Mouse (Mus musculus): Measurements from ENCODE around the gene St3gal4. TPM values are rescaled to one million over a fixed set of nuclear protein-coding genes. Genes with fewer than 3 reads are reported as not detected.

St3gal4 gene
- polyA plus RNA-seq, 1 experiment from 2014 or later: 11.7 TPM

- no peak overlapping the region for H3K9ac ChIP-seq (ENCODE audit: low read depth, low read length)
- H3K9me3 ChIP-seq (replicated peaks; ENCODE audit: low read length): no peaks in the 10 kb centered on the region
- ATAC-seq (replicated peaks; ENCODE audit: low FRiP score, low read depth) (no peak), DNase-seq (ENCODE audit: low spot score) (no peak)
- H3K4me3 ChIP-seq (replicated peaks; ENCODE audit: low read depth, low read length): no peak overlapping the region
- WGBS: 51% methylated on average over 2 of the region's 2 CpGs
- no peaks in the 10 kb centered on the region for H3K36me3 ChIP-seq (ENCODE audit: insufficient read depth, low read length)
- no peak for TF ChIP-seq CTCF (IDR thresholded peaks at IDR 0.05; ENCODE audit: low read depth)
- H3K27ac ChIP-seq: no peak overlapping the region
- H3K4me2 ChIP-seq (ENCODE audit: low read length): no peak overlapping the region
- no peaks in the 10 kb centered on the region for H3K4me1 ChIP-seq (replicated peaks; ENCODE audit: insufficient read depth, low read length)
- no peaks in the 10 kb centered on the region for H3K27me3 ChIP-seq (ENCODE audit: insufficient read depth, low read length)
Measured at GRCm38 (mm10) chr9:35061446-35061845, 57.6 kb downstream of the St3gal4 start.

- no peak overlapping the region for H3K9ac ChIP-seq (ENCODE audit: low read depth, low read length)
- H3K4me2 ChIP-seq (ENCODE audit: low read length): no peak overlapping the region
- no peaks in the 10 kb centered on the region for H3K9me3 ChIP-seq (replicated peaks; ENCODE audit: low read length)
- H3K4me1 ChIP-seq (replicated peaks; ENCODE audit: insufficient read depth, low read length): no peaks in the 10 kb centered on the region
- no peak overlapping the region for H3K4me3 ChIP-seq (replicated peaks; ENCODE audit: low read depth, low read length)
- WGBS: 88% methylated on average over 5 of the region's 5 CpGs
- ATAC-seq (replicated peaks; ENCODE audit: low FRiP score, low read depth) (no peak), DNase-seq (ENCODE audit: low spot score) (no peak)
- no peaks in the 10 kb centered on the region for H3K36me3 ChIP-seq (ENCODE audit: insufficient read depth, low read length)
- H3K27ac ChIP-seq: no peak overlapping the region
- H3K27me3 ChIP-seq (ENCODE audit: insufficient read depth, low read length): no peaks in the 10 kb centered on the region
- no peak for TF ChIP-seq CTCF (IDR thresholded peaks at IDR 0.05; ENCODE audit: low read depth)
Measured at GRCm38 (mm10) chr9:35059881-35060280, 59.2 kb downstream of the St3gal4 start.

- H3K9ac ChIP-seq (ENCODE audit: low read depth, low read length): no peak overlapping the region
- DNase-seq (ENCODE audit: low spot score) (no peak), ATAC-seq (replicated peaks; ENCODE audit: low FRiP score, low read depth) (no peak; the same call in 1 of the 2 replicates)
- no peak overlapping the region for H3K4me2 ChIP-seq (ENCODE audit: low read length)
- no peaks in the 10 kb centered on the region for H3K36me3 ChIP-seq (ENCODE audit: insufficient read depth, low read length)
- H3K27ac ChIP-seq: no peak overlapping the region
- WGBS: 91% methylated on average over 2 of the region's 2 CpGs
- no peak for TF ChIP-seq CTCF (IDR thresholded peaks at IDR 0.05; ENCODE audit: low read depth)
- H3K27me3 ChIP-seq (ENCODE audit: insufficient read depth, low read length): no peaks in the 10 kb centered on the region
- H3K9me3 ChIP-seq (replicated peaks; ENCODE audit: low read length): no peaks in the 10 kb centered on the region
- H3K4me3 ChIP-seq (replicated peaks; ENCODE audit: low read depth, low read length): no peak overlapping the region
- H3K4me1 ChIP-seq (replicated peaks; ENCODE audit: insufficient read depth, low read length): no peaks in the 10 kb centered on the region
Measured at GRCm38 (mm10) chr9:35058596-35059354, 60.3 kb downstream of the St3gal4 start.

- H3K27ac ChIP-seq: no peak overlapping the region
- WGBS: 81% methylated on average over 4 of the region's 4 CpGs
- H3K27me3 ChIP-seq (ENCODE audit: insufficient read depth, low read length): no peaks in the 10 kb centered on the region
- H3K4me3 ChIP-seq (replicated peaks; ENCODE audit: low read depth, low read length): no peak overlapping the region
- DNase-seq (ENCODE audit: low spot score) (no peak), ATAC-seq (replicated peaks; ENCODE audit: low FRiP score, low read depth) (no peak)
- no peak for TF ChIP-seq CTCF (IDR thresholded peaks at IDR 0.05; ENCODE audit: low read depth)
- H3K36me3 ChIP-seq (ENCODE audit: insufficient read depth, low read length): 0 out of 2 replicates have a peak, but pooled peaks cover 2% of the 10 kb centered on the region
- no peaks in the 10 kb centered on the region for H3K4me1 ChIP-seq (replicated peaks; ENCODE audit: insufficient read depth, low read length)
- no peak overlapping the region for H3K9ac ChIP-seq (ENCODE audit: low read depth, low read length)
- no peak overlapping the region for H3K4me2 ChIP-seq (ENCODE audit: low read length)
- no peaks in the 10 kb centered on the region for H3K9me3 ChIP-seq (replicated peaks; ENCODE audit: low read length)
Measured at GRCm38 (mm10) chr9:35058186-35058585, 60.9 kb downstream of the St3gal4 start.

GRCm38 (mm10) chr9:35057631-35058030 is 61.4 kb downstream of the St3gal4 start:
- Histone ChIP-seq H3K4me1 (replicated peaks; ENCODE audit: insufficient read depth, low read length) (no peaks in the 10 kb centered on the region), H3K27me3 (ENCODE audit: insufficient read depth, low read length) (no peaks in the 10 kb centered on the region), H3K9me3 (replicated peaks; ENCODE audit: low read length) (no peaks in the 10 kb centered on the region), H3K4me3 (replicated peaks; ENCODE audit: low read depth, low read length) (no peak overlapping the region), H3K9ac (ENCODE audit: low read depth, low read length) (no peak overlapping the region), H3K4me2 (ENCODE audit: low read length) (no peak overlapping the region), H3K27ac (no peak overlapping the region), H3K36me3 (ENCODE audit: insufficient read depth, low read length) (0 out of 2 replicates have a peak, but pooled peaks cover 6% of the 10 kb centered on the region)
- ATAC-seq (replicated peaks; ENCODE audit: low FRiP score, low read depth) (no peak), DNase-seq (ENCODE audit: low spot score) (no peak)
- TF ChIP-seq CTCF (IDR thresholded peaks at IDR 0.05; ENCODE audit: low read depth): no peak
- WGBS: 88% methylated on average over 6 of the region's 6 CpGs

GRCm38 (mm10) chr9:35056611-35057010 is 62.5 kb downstream of the St3gal4 start:
- Histone ChIP-seq H3K4me1 (replicated peaks; ENCODE audit: insufficient read depth, low read length) (no peaks in the 10 kb centered on the region), H3K4me3 (replicated peaks; ENCODE audit: low read depth, low read length) (no peak overlapping the region), H3K9ac (ENCODE audit: low read depth, low read length) (no peak overlapping the region), H3K27me3 (ENCODE audit: insufficient read depth, low read length) (no peaks in the 10 kb centered on the region), H3K4me2 (ENCODE audit: low read length) (no peak overlapping the region), H3K36me3 (ENCODE audit: insufficient read depth, low read length) (0 out of 2 replicates have a peak, but pooled peaks cover 12% of the 10 kb centered on the region), H3K27ac (no peak overlapping the region), H3K9me3 (replicated peaks; ENCODE audit: low read length) (no peaks in the 10 kb centered on the region)
- no peak for TF ChIP-seq CTCF (IDR thresholded peaks at IDR 0.05; ENCODE audit: low read depth)
- WGBS: 89% methylated on average over 3 of the region's 3 CpGs
- ATAC-seq (replicated peaks; ENCODE audit: low FRiP score, low read depth): no peak
- no peak for DNase-seq (ENCODE audit: low spot score)

Data from kidney, postnatal 0 days (tissue).